Comparison of ENCODE assay signal across 17 mouse cellular contexts in genomic region chr13:55255052-55255652, GRCm38 (mm10). TPM values are rescaled to one million over a fixed set of nuclear protein-coding genes. Genes with fewer than 3 reads are reported as not detected.
DNase-seq lines count a peak whose midpoint lies in the region; ATAC-seq lines count a peak whose summit lies in the region.
"Had no signal": no experiment of that assay in that cellular context is flagged by ENCODE, and none has a peak within 500 bp of the region (broad histone marks: within the 10 kb centered on the region; RNA-seq: fewer than 3 reads in every experiment).

No protein-coding gene starts in this region.

- H3K36me3 ChIP-seq in forebrain, embryonic 14.5 days (ENCODE audit: control insufficient read depth, insufficient read depth, low read length), result peaks cover 15% of the 10 kb centered on the region
- H3K36me3 ChIP-seq in heart, embryonic 11.5 days (ENCODE audit: control insufficient read depth, insufficient read depth, low read length), result peaks cover 8% of the 10 kb centered on the region
- H3K36me3 ChIP-seq: neural tube, embryonic 15.5 days had no signal

- no peak overlapping the region for H3K4me2 ChIP-seq in forebrain, embryonic 14.5 days (ENCODE audit: low read length)
- H3K4me2 ChIP-seq in heart, embryonic 11.5 days, result no peak overlapping the region
- H3K4me2 ChIP-seq: embryonic facial prominence, embryonic 13.5 days; forebrain, embryonic 13.5 days; heart, embryonic 13.5 days; neural tube, embryonic 15.5 days had no signal

- no peak overlapping the region for H3K4me3 ChIP-seq in forebrain, embryonic 14.5 days (ENCODE audit: low read depth, low read length)
- H3K4me3 ChIP-seq in heart, embryonic 11.5 days (ENCODE audit: low read depth, low read length), result no peak overlapping the region
- H3K4me3 ChIP-seq: embryonic facial prominence, embryonic 13.5 days; forebrain, embryonic 13.5 days; heart, embryonic 13.5 days; neural tube, embryonic 15.5 days had no signal

- no peaks in the 10 kb centered on the region for H3K9me3 ChIP-seq in forebrain, embryonic 14.5 days (replicated peaks; ENCODE audit: control insufficient read depth, low read length)
- no peaks in the 10 kb centered on the region for H3K9me3 ChIP-seq in heart, embryonic 11.5 days (replicated peaks; ENCODE audit: control insufficient read depth, low read length)
- H3K9me3 ChIP-seq: embryonic facial prominence, embryonic 13.5 days; forebrain, embryonic 13.5 days; G1E; heart, embryonic 13.5 days; neural tube, embryonic 15.5 days had no signal

- no peaks in the 10 kb centered on the region for H3K27me3 ChIP-seq in forebrain, embryonic 14.5 days (replicated peaks; ENCODE audit: control insufficient read depth, insufficient read depth, low read length)
- H3K27me3 ChIP-seq in heart, embryonic 11.5 days (ENCODE audit: control insufficient read depth, insufficient read depth, low read length), result no peaks in the 10 kb centered on the region
- H3K27me3 ChIP-seq: embryonic facial prominence, embryonic 13.5 days; forebrain, embryonic 13.5 days; heart, embryonic 13.5 days; neural tube, embryonic 15.5 days had no signal

- H3K9ac ChIP-seq in forebrain, embryonic 14.5 days (ENCODE audit: low read length), result no peak overlapping the region
- no peak overlapping the region for H3K9ac ChIP-seq in heart, embryonic 11.5 days (ENCODE audit: low read depth, low read length)
- H3K9ac ChIP-seq: embryonic facial prominence, embryonic 13.5 days; forebrain, embryonic 13.5 days; heart, embryonic 13.5 days; neural tube, embryonic 15.5 days had no signal

- no peaks in the 10 kb centered on the region for H3K4me1 ChIP-seq in forebrain, embryonic 14.5 days (ENCODE audit: control insufficient read depth, insufficient read depth, low read length)
- no peaks in the 10 kb centered on the region for H3K4me1 ChIP-seq in heart, embryonic 11.5 days (ENCODE audit: control insufficient read depth, insufficient read depth, low read length)
- H3K4me1 ChIP-seq: embryonic facial prominence, embryonic 13.5 days had no signal

- 89% methylated on average over 3 of the region's 3 CpGs for WGBS in forebrain, embryonic 14.5 days
- 66% methylated on average over 3 of the region's 3 CpGs for WGBS in heart, embryonic 11.5 days (ENCODE audit: insufficient replicate concordance)

- H3K27ac ChIP-seq in forebrain, embryonic 14.5 days (ENCODE audit: low read depth, low read length), result no peak overlapping the region
- H3K27ac ChIP-seq in heart, embryonic 11.5 days (ENCODE audit: low read depth, low read length), result no peak overlapping the region
- H3K27ac ChIP-seq: embryonic facial prominence, embryonic 13.5 days; forebrain, embryonic 13.5 days; heart, embryonic 13.5 days; macrophage; neural tube, embryonic 15.5 days; stomach, postnatal 0 days had no signal

- peak; percentile 40 for DNase-seq in kidney, adult 9 months
- DNase-seq in kidney, postnatal 4 days, result no peak
- peak; percentile 62 for DNase-seq in induced T-regulatory cell, adult 2 months (ENCODE audit: low read depth)
- DNase-seq in thymus, postnatal 10 days (ENCODE audit: low spot score in 2 of 2), result peak; percentile 5 to 24
- no peak for DNase-seq in forebrain, embryonic 14.5 days (ENCODE audit: low spot score)
- DNase-seq in frontal cortex, postnatal 10 days (ENCODE audit: low spot score in 2 of 2), result no peak
- DNase-seq: adrenal gland, postnatal 36 days; right cerebral cortex, adult 18-20 months had no signal

- ATAC-seq in CD4-positive, CD25-positive, alpha-beta regulatory T cell, adult 4 months, result peak; percentile 93
- no peak for ATAC-seq in forebrain, embryonic 14.5 days
- ATAC-seq in heart, embryonic 11.5 days (replicated peaks; ENCODE audit: insufficient number of reproducible peaks, low FRiP score, low TSS enrichment), result no peak
- ATAC-seq: forebrain, embryonic 13.5 days had no signal

RNA-seq across cellular contexts. Expression of gene Nsd1, which starts 45.6 kb away (rescaled TPM):
- polyA plus RNA-seq in CD4-positive, CD25-positive, alpha-beta regulatory T cell, adult 4 months (2017; shearing (Covaris generic)), result 10 to 100 TPM; 63.0 to 64.6 TPM
- polyA plus RNA-seq in forebrain, embryonic 14.5 days (2014; fragmentation: Nextera tagmentation; extraction: Ambion mirVana), result 52.3 and 61.1 TPM in 2 replicates
- polyA plus RNA-seq in heart, embryonic 11.5 days (2014; fragmentation: Nextera tagmentation; extraction: Ambion mirVana), result 41.8 and 72.1 TPM in 2 replicates

Comparison
In these comparisons a context has a peak if more than half of its experiments do, and no peak if none do; other contexts are left out.
1. DNase-seq: peak in kidney, adult 9 months (single experiment), induced T-regulatory cell, adult 2 months (single experiment) and thymus, postnatal 10 days (2 of 2); none in kidney, postnatal 4 days (0 of 2), forebrain, embryonic 14.5 days (single experiment) and frontal cortex, postnatal 10 days (0 of 2).